Mouse (Mus musculus) erythroblast, embryonic 14.5 days (primary cell): ENCODE results near the gene Tmem88.

Experiments used
- GATA1 ChIP-seq: IDR thresholded peaks from 2 replicates; pipeline ENCODE4 v1.6.1; 2012; ENCODE audit warnings: low read length, inconsistent platforms, mixed read lengths
- TAL1 ChIP-seq: IDR thresholded peaks from 3 replicates; pipeline ENCODE4 v1.6.1; 2012; ENCODE audit warnings: low read length, inconsistent platforms, mixed read lengths

DNA sequence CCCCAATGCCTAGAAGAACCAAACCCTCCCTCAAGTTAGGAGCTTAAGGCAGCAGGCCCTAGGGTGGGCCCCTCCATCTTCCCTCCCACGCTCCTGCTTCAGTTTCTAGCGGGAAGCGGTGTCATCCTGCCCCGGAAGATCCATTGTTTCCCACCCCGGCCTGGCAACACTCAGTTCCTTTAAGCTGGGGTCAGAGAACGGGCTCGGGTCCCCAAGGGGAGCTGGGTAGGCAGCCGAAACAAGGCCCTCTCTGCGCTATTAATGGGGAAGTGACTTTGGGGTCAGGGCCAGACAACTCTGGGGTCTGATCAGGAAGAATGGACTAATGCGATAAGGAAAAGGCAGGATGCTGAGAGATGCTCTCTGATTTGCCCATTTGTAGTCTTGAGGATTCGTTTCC lies 1.3 kb downstream of the Tmem88 start:
- TF ChIP-seq TAL1 (no peak), GATA1 (no peak)
